In the genomic region with DNA sequence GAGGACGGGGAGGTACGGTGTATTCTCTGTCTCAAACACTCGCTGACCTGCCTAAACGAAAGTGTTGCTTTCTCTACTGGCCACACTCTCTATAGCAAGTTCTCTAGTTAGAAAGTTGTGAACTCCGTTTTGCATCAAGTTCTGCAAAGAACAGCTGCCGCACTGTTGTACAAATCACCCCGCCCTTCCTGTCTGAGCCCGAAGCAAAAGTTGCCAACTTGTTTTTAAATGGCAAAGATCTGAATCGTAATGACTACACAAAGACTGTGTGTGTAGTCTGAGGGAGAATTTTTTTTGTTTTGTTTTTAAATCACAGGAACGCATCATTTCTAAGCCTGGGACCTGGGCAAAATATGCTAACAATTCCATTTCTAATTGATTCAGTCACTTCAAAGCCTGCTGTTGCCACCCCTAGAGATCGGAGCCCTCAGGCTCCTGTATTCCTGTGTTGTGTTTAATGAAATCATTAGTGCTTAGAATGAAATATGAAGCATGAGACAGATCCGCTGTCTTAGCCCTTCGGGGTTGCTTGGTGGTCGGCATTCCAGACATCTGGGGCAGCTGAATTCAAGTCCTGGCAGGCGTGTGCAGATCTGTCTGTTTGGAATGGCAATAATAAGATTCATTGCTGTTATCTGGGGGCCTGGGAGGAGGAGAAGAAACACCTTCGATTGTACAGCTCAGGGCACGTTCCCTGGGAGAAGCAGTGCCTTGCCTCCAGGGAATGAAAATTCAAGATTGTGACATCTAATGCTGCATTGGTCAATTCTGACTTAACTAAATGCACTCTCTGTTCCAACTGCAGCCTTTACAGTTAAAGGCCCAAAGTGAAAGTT, we compare ENCODE assay signal across 10 mouse cellular contexts. TPM values are rescaled to one million over a fixed set of nuclear protein-coding genes. Genes with fewer than 3 reads are reported as not detected.
DNase-seq lines count a peak whose midpoint lies in the region; ATAC-seq and TF ChIP-seq lines count a peak whose summit lies in the region.
"Had no signal": no experiment of that assay in that cellular context is flagged by ENCODE, and none has a peak within 500 bp of the region (broad histone marks: within the 10 kb centered on the region; RNA-seq: fewer than 3 reads in every experiment).

No protein-coding gene starts in this region.

- H3K36me3 ChIP-seq in hindbrain, embryonic 11.5 days (ENCODE audit: control insufficient read depth, insufficient read depth, low read length), result no peaks in the 10 kb centered on the region
- peaks cover 79% of the 10 kb centered on the region for H3K36me3 ChIP-seq in hindbrain, embryonic 13.5 days
- H3K36me3 ChIP-seq in myocyte (ENCODE audit: control insufficient read depth, insufficient read depth), result no peaks in the 10 kb centered on the region

- H3K9ac ChIP-seq in hindbrain, embryonic 11.5 days (ENCODE audit: low read depth, low read length), result no peak overlapping the region
- no peak overlapping the region for H3K9ac ChIP-seq in hindbrain, embryonic 13.5 days

- no peaks in the 10 kb centered on the region for H3K9me3 ChIP-seq in hindbrain, embryonic 11.5 days (ENCODE audit: control insufficient read depth, low read length)
- no peaks in the 10 kb centered on the region for H3K9me3 ChIP-seq in hindbrain, embryonic 13.5 days

- no peaks in the 10 kb centered on the region for H3K27me3 ChIP-seq in hindbrain, embryonic 11.5 days (ENCODE audit: control insufficient read depth, insufficient read depth, low read length)
- no peaks in the 10 kb centered on the region for H3K27me3 ChIP-seq in hindbrain, embryonic 13.5 days
- H3K27me3 ChIP-seq in myocyte (ENCODE audit: control insufficient read depth, insufficient read depth, insufficient read length), result no peaks in the 10 kb centered on the region

- H3K79me2 ChIP-seq in myocyte (ENCODE audit: control insufficient read depth, insufficient read depth), result no peaks in the 10 kb centered on the region

- H3K4me1 ChIP-seq in hindbrain, embryonic 11.5 days (replicated peaks; ENCODE audit: control insufficient read depth, insufficient read depth, low read length), result no peaks in the 10 kb centered on the region
- peaks cover 15% of the 10 kb centered on the region; the same call in 1 of the 2 replicates for H3K4me1 ChIP-seq in hindbrain, embryonic 13.5 days (replicated peaks)

- no peak overlapping the region for H3K4me3 ChIP-seq in hindbrain, embryonic 11.5 days (ENCODE audit: low read depth, low read length)
- no peak overlapping the region for H3K4me3 ChIP-seq in hindbrain, embryonic 13.5 days
- H3K4me3 ChIP-seq in myocyte, result no peak overlapping the region

- H3K27ac ChIP-seq in hindbrain, embryonic 11.5 days (ENCODE audit: low read depth, low read length), result no peak overlapping the region
- no peak overlapping the region for H3K27ac ChIP-seq in hindbrain, embryonic 13.5 days

- no peak overlapping the region for H3ac ChIP-seq in myocyte (ENCODE audit: control insufficient read depth, insufficient read length)

- no peak overlapping the region for H3K4me2 ChIP-seq in hindbrain, embryonic 11.5 days (replicated peaks; ENCODE audit: low read depth, low read length)
- no peak overlapping the region for H3K4me2 ChIP-seq in hindbrain, embryonic 13.5 days
- H3K4me2 ChIP-seq in myocyte (ENCODE audit: low read depth), result peak overlapping the region; percentile 74

- WGBS in hindbrain, embryonic 11.5 days, result 68% methylated on average over 17 of the region's 17 CpGs
- whole genome bisulfite sequencing in hindbrain, embryonic 13.5 days, result 54% methylated on average over 17 of the region's 17 CpGs

- no peak for TF ChIP-seq POLR2A in brain, embryonic 14.5 days (IDR thresholded peaks at IDR 0.05; ENCODE audit: borderline replicate concordance, extremely low read depth, insufficient read depth, insufficient read length, poor library complexity, severe bottlenecking)
- no peak for TF ChIP-seq POLR2A in myocyte (IDR thresholded peaks at IDR 0.05; ENCODE audit: insufficient read length, low read depth)

- ATAC-seq in hindbrain, embryonic 11.5 days (ENCODE audit: low FRiP score), result peak; percentile 67
- ATAC-seq in hindbrain, embryonic 13.5 days (ENCODE audit: low FRiP score), result no peak

- TF ChIP-seq CTCF in brain, embryonic 14.5 days (IDR thresholded peaks at IDR 0.05; ENCODE audit: borderline replicate concordance, extremely low read depth, insufficient read depth, insufficient read length), result no peak

- DNase-seq in hindbrain, embryonic 11.5 days (ENCODE audit: low spot score), result no peak
- DNase-seq in brain, embryonic 14.5 days (ENCODE audit: low read depth), result peak; percentile 48
- peak; percentile 20 for DNase-seq in hindlimb bud, embryonic 11.5 days (ENCODE audit: extremely low spot score, low read depth, low spot score)
- no peak for DNase-seq in ovary, postnatal 36 days (ENCODE audit: low spot score)
- no peak for DNase-seq in adrenal gland, postnatal 36 days
- no peak for DNase-seq in adrenal gland, adult 2 months

TF ChIP-seq in myocyte, 11 proteins besides CTCF, POLR2A, EP300 and RAD21:
- TF ChIP-seq E2F4 (IDR thresholded peaks at IDR 0.05; ENCODE audit: insufficient read depth) (no peak), REST (IDR thresholded peaks at IDR 0.05; ENCODE audit: insufficient read depth, insufficient read length) (no peak), MYOG (IDR thresholded peaks at IDR 0.05; ENCODE audit: control insufficient read depth in 1 of 3, insufficient read depth in 1 of 3, insufficient read length in 2 of 3, low read depth in 2 of 3) (no peak), SRF (IDR thresholded peaks at IDR 0.05; ENCODE audit: control insufficient read depth, insufficient read length, low read depth) (no peak), TCF3 (IDR thresholded peaks at IDR 0.05; ENCODE audit: insufficient read length, low read depth) (no peak), POLR2AphosphoS2 (IDR thresholded peaks at IDR 0.05; ENCODE audit: insufficient read length, low read depth) (no peak), MYOD1 (IDR thresholded peaks at IDR 0.05; ENCODE audit: control insufficient read depth in 1 of 3, insufficient read length in 2 of 3, low read depth in 2 of 3) (peak in 1 of 3 experiments; percentile 18), CEBPB (IDR thresholded peaks at IDR 0.05; ENCODE audit: insufficient read depth, poor library complexity, severe bottlenecking) (no peak)

RNA-seq across cellular contexts. Expression of gene Zar1l, which starts 59.8 kb away (rescaled TPM):
- polyA plus RNA-seq in hindbrain, embryonic 11.5 days (2014; fragmentation: Nextera tagmentation; extraction: Ambion mirVana), result not detected in 2 replicates
- not detected in 2 replicates for polyA plus RNA-seq in hindbrain, embryonic 13.5 days (2015; fragmentation: Nextera tagmentation; extraction: Ambion mirVana)
- not detected in 2 replicates for polyA plus RNA-seq in brain, embryonic 14.5 days (2012; rRNA removed)
- polyA plus RNA-seq in myocyte (2012; fragmentation: generic; extraction: Trizol), result not detected
- not detected for total RNA-seq in adrenal gland, postnatal 36 days (2021)
- not detected for total RNA-seq in adrenal gland, adult 2 months (2021)
- polyA plus RNA-seq in adrenal gland, adult 2 months (2012; rRNA removed), result not detected in 2 replicates
- total RNA-seq: ES-E14; heart, postnatal 14 days had no signal

Comparison
In these comparisons a context has a peak if more than half of its experiments do, and no peak if none do; other contexts are left out.
1. DNase-seq: peak in brain, embryonic 14.5 days (single experiment) and hindlimb bud, embryonic 11.5 days (single experiment); none in hindbrain, embryonic 11.5 days (single experiment), ovary, postnatal 36 days (single experiment), adrenal gland, postnatal 36 days (0 of 2) and adrenal gland, adult 2 months (single experiment).